Mouse (Mus musculus) bone marrow, adult 2 months (tissue): ENCODE data around the gene Nme8.

Experiments used
- CTCF ChIP-seq: fragments of 200-500 bp; IDR thresholded peaks from 2 replicates; pipeline ENCODE4 v1.5.1; 2011; ENCODE audit warnings: low read length, control low read depth; ENCODE audit not compliant: control insufficient read depth, insufficient read depth
- POLR2A ChIP-seq: fragments of 200-500 bp; IDR thresholded peaks from 2 replicates; pipeline ENCODE4 v1.6.1; 2011; ENCODE audit warnings: low read depth, mild to moderate bottlenecking, control low read depth, low read length, borderline replicate concordance; ENCODE audit not compliant: control insufficient read depth

DNA sequence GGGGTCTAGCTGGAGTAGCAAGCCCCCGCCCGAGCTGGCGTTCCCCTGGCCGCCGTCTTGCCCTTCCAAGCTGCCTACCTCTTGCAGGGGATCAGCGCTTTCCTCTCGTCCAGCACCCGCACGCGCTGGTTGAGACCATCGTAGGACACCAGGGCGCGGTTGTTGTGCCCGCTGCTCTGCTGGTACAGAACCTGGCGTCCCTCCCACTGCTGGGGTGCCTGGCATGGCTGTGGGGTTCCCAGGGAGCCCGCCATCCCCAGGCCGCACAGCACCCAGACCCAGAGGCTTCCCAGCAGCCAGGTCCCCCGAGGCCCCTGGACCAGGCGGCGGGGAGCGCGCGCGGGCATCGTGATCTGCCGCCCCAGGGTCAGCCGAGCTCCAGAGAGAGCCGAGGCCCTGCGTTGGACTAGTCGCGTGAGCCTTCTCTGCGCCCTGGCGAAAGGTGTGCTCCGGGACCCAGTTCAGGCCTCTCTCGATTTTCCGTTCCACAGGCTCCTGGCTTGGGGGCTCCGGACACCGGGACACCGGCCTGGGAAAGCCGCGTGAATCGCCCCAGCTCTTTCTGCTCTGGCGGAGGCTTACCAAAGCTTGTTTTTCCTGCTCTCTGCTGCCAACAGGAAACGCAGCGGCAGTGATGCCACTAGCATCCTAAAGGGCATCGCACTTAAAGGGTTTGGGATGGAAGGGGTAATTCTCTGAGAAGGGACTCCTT, 78.2 kb downstream of the Nme8 start, which contains the start of gene Epdr1:
- TF ChIP-seq CTCF = peak; percentile 47
- TF ChIP-seq POLR2A = peak; percentile 46; the same call in 1 of the 2 replicates
